Mouse (Mus musculus) gastrocnemius, postnatal 10 days (tissue): ENCODE measurements at regions not wholly inside any gene's neighbourhood (a gene's known extent, or its start where the extent isn't known, plus 50 kb on each side); places are given as distances from the start of the nearest gene placed in this dataset.

Experiments used
- DNase-seq: peaks from one replicate; pipeline ENCODE4 v3.0.0; 2021; ENCODE audit warnings: mixed read lengths

GRCm38 (mm10) chr9:14175041-14175881 lies 99.6 kb upstream of the Sesn3 start:
- peak; percentile 26 for DNase-seq

- no peak for DNase-seq
These were observed 95.1 kb upstream of the Sesn3 start for GRCm38 (mm10) chr9:14179777-14180176.

- no peak for DNase-seq
These were observed 90.6 kb upstream of the Sesn3 start for GRCm38 (mm10) chr9:14184261-14184660.

- DNase-seq, result no peak
These were observed 89.2 kb upstream of the Sesn3 start for GRCm38 (mm10) chr9:14185681-14186080.

DNA sequence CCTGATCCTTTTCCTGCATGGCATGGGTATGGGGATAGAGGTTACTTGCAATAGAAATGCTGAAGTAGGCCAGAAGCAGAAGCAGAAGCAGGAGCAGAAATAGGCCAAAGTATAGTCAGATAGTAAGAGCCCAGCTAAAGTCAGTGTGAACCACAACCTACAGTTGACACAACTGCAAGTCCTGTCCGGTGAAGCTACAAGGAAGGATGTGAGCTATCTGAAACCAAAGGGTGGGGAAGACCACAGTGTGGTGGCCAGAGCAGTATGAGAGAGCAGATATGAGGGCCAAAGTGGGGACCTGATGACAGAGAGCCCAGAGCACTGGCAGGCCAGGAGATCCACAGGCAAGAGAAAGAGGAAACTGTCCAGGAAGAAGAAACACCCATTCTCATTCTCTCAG lies 87.1 kb upstream of the Sesn3 start:
- DNase-seq, result no peak

- no peak for DNase-seq
These were observed 86.4 kb upstream of the Sesn3 start for GRCm38 (mm10) chr9:14188504-14188903.

GRCm38 (mm10) chr9:14190660-14191059 lies 84.2 kb upstream of the Sesn3 start:
- DNase-seq, result no peak

DNA sequence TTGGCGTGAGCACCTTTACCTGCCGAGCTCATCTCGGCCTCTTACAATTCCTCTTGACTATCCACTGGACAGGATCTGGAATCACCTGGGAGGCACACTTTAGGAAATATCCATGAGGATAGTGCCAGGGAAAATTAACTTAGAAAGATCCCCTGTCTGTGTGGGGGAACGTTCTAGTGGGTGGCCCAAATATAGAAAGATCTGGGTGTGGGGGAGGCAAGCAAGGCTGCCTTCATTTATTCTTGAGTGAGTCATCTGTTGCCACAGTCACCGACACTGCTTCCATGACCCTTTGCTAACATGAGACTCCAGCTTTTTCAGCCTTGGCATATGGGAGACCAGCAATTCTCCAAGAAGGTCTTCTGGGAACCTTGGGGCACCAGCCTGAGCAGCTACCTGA lies 80.1 kb upstream of the Sesn3 start:
- DNase-seq, result no peak

DNA sequence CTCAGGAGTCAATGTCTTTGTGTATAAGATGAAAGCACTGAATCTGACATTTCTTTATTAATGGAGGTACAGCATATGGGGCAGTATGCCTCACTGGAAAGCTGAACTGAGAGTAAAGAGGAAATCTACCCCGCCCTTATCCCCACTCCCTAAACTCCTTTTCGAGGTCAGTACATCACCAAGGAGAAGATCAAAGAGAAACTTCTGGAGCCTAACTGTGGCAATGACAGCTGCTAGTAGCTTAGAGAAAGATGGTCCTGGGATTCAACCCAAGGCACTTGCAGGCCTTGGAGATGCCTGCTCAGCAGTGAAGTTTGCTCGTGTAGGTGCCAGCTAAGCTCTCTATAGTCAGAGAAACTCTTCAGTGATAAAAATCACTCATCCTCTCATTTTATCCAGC lies 75.8 kb upstream of the Sesn3 start:
- DNase-seq, result no peak

GRCm38 (mm10) chr9:14199983-14200700 lies 74.7 kb upstream of the Sesn3 start:
- no peak for DNase-seq

- DNase-seq, result no peak
These were observed 74.0 kb upstream of the Sesn3 start for GRCm38 (mm10) chr9:14200852-14201251.

DNA sequence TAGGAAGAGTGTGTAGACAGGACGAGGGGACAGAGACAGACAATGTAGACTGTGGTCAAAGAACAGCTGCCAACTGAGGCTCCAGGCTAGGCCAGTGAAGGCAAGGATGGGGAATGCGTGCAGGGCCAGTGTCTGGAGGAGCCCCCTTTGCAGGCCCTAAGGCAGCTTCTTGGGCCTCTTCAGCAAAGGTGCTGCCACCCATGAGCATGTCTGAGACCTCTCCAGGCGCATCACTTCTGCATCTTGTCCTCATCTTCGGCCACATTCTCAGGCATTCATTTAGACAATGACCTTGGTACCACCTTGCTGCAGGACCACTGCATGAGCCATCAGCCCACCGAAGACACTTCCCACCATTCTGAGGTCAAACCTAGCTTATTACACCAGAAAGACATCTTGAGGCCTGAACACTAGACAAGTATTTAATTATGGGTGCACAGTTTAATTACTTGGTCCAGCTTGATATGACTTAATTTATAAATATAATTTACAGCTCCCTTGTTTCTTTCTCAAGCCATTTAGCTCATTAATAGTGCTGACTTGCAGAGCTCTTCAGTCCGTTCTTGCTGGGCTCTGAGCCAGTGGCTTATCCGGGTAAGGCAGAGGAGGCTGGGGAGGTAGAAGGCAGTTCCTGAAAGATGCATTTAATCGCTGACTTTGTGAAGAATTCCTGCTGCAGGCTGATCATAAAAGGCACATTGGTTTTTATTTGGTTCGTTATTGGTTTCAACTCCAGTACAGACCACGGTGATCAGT lies 72.1 kb upstream of the Sesn3 start:
- DNase-seq, result peak; percentile 34

GRCm38 (mm10) chr9:14203307-14203695 lies 71.6 kb upstream of the Sesn3 start:
- DNase-seq, result no peak

- DNase-seq, result no peak
These were observed 71.0 kb upstream of the Sesn3 start for GRCm38 (mm10) chr9:14203768-14204416.

- DNase-seq, result no peak
These were observed 70.0 kb upstream of the Sesn3 start for GRCm38 (mm10) chr9:14204817-14205216.

DNA sequence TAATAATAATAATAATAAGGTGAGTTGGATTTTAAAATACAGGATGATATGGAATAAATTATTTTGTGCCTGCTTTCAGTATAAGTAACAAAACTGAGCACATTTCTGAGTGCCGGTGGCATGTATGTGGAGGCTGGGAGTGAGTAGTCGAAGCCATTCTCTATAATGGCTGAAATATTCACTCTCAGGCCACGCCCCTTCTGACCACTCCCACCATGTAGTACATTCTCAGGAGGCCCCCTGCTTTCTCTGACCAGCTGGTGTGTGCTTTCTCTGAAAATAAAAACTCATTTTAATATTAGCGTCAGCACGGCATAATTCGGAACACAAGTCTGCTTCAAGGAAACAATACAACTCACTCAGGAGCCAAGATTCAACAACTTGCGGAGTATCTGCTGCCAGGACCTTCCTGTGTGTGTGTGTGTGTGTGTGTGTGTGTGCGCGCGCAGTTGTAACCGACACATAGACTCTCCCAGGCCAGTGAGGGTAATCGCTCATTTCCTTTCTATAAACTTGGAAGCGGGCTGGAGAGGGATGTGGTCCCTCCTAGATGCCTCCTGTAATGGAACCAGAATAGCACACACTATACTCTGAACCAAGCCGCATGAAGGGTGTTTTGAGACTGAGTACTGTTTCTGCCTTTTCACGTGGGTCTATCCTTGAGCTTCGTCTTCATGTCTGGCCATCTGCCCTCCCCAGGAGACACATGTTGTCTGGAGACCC lies 67.9 kb upstream of the Sesn3 start:
- DNase-seq, result no peak

DNA sequence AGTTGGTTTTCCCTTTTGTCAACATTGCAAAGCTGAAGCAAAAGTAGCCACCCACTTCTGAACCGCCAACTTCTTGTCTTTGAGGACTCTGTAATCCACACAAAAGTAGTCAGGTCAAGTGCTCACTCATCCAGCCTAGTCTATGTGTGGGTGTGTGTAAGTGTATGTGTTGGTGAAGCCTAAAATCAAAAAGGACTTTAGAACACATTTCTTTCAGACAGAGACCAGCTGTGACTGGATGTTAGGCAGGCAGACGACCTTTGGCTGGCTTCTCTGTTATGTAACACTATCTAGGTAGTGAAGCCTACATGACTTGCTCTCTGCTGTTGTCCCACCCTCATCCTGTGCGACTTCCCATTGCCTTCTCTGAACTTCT lies 67.3 kb upstream of the Sesn3 start:
- DNase-seq, result no peak

DNA sequence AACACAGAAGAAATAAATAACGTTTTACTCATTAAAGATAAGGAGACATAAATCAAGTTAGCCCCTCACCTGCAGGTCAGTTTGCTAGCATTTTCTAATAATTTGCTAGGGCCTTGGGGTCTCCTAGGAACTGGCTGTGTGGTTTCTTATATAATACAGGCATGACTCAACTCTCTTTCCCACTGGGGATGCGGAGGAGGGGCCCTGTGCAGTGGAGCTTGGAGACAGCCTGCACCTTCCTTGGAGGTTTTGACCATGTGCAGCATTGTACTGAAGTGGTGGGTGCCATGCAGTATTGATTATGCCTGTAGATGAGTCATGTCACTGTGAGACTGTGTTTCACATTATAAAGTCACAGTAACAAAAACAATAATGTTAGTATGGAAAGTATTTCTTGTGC lies 61.6 kb upstream of the Sesn3 start:
- DNase-seq, result no peak

DNA sequence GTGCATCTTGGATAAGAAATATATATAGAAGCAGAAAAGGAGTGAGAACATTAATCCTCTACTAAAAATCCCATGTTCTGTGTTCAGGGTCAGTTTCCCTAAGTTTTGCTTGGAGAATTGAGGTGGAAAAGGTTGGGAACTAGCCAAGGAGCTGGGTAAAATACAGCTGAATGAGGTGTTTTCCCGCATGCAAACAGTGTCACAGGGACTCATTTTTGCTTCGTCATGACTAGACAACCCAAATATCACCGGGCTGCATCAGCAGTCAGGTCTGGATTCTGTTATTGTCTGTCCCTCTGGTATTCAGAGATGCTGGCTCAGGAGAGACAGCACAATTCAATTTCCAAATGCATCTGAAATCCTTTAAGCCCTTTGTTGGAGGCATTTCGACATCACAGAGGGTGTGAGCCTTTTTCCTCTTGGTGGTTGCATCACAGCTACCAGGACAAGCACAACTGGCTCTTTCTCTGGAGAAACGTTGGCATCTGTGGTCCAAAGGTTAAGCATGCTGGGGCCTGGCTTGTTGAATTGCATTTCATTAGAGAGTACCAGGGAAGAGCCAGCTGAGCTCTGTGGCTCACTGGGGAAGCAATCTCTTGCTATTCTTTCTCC lies 59.6 kb upstream of the Sesn3 start:
- no peak for DNase-seq

DNA sequence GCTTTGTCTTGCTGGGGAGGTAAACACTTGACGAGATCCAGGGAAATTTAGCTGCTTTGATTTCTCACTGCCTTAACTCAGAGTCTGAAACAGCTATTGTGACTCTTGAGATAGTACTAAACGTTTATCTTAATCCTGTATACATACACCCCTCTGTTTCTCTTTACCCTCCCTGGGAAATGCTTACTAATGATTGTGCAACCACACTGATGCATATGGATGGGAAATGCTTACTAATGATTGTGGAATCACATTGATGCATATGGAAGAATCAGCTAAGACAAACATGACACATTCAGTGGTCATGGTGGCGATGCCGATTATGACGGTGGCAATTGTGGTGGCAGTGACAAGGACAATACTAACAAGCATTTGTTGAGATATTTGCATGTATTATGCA lies 58.9 kb upstream of the Sesn3 start:
- no peak for DNase-seq

- no peak for DNase-seq
These were observed 51.9 kb upstream of the Sesn3 start for GRCm38 (mm10) chr9:14222936-14223335.
